Mouse (Mus musculus): ENCODE data around the gene Sorbs1. TPM values are rescaled to one million over a fixed set of nuclear protein-coding genes. Genes with fewer than 3 reads are reported as not detected.

Gene Sorbs1
- total and polyA plus RNA-seq, 3 experiments = 2.1 to 6.2 (median 3.6) TPM

GRCm38 (mm10) chr19:40394555-40395320 is 118.8 kb downstream of the Sorbs1 start:
- no peak overlapping the region for H3K4me3 ChIP-seq (replicated peaks in 1 of 3; ENCODE audit: low read depth in 2 of 3, low read length in 2 of 3, poor library complexity in 1 of 3)
- in situ Hi-C loops (cut with MboI; ENCODE audit: low pct_ligation_motif_present, low pct_unique_long_range_greater_than_20kb, low sequenced_read_pairs) (loop anchor here (25.0 kb wide), 1 partner anchor 318 kb away; no protein-coding TSS in a partner anchor), dilution Hi-C loops (cut with MboI; ENCODE audit: extremely low pct_ligation_motif_present, extremely low pct_unique_long_range_greater_than_20kb, low sequenced_read_pairs) (loop anchor here (25.0 kb wide), 1 partner anchor 143 kb away; no protein-coding TSS in a partner anchor)
- no peak overlapping the region for H3K4me2 ChIP-seq (ENCODE audit: insufficient read depth, low read depth, poor library complexity, severe bottlenecking)
- DNase-seq (ENCODE audit: extremely low read depth) = no peak
- H3K9me3 ChIP-seq (replicated peaks; ENCODE audit: low read length) = no peaks in the 10 kb centered on the region
- H3K27me3 ChIP-seq (replicated peaks) = no peaks in the 10 kb centered on the region
- no peak overlapping the region for H3K27ac ChIP-seq (ENCODE audit: insufficient read depth, low read depth)
- H3K4me1 ChIP-seq (ENCODE audit: control insufficient read depth in 1 of 2, insufficient read depth in 2 of 2) = no peaks in the 10 kb centered on the region
- no peak overlapping the region for H3K9ac ChIP-seq (ENCODE audit: insufficient read depth, low read depth)
- no peak for TF ChIP-seq ZNF384 (IDR thresholded peaks at IDR 0.05; ENCODE audit: low read depth, low read length)
- TF ChIP-seq SMC3 (IDR thresholded peaks at IDR 0.05; ENCODE audit: low read depth, low read length) = no peak
- no peaks in the 10 kb centered on the region for H3K79me2 ChIP-seq (replicated peaks; ENCODE audit: control insufficient read depth, extremely low read depth, insufficient read depth, poor library complexity, severe bottlenecking)
- H3K36me3 ChIP-seq (replicated peaks in 1 of 2; ENCODE audit: control insufficient read depth in 1 of 2, insufficient read depth in 1 of 2, low read length in 1 of 2) = peaks cover 0 to 29% of the 10 kb centered on the region in 2 experiments

- H3K79me2 ChIP-seq (replicated peaks; ENCODE audit: control insufficient read depth, extremely low read depth, insufficient read depth, poor library complexity, severe bottlenecking) = no peaks in the 10 kb centered on the region
- no peak overlapping the region for H3K4me3 ChIP-seq (replicated peaks in 1 of 3; ENCODE audit: low read depth in 2 of 3, low read length in 2 of 3, poor library complexity in 1 of 3)
- in situ Hi-C loops (cut with MboI; ENCODE audit: low pct_ligation_motif_present, low pct_unique_long_range_greater_than_20kb, low sequenced_read_pairs) = loop anchor here (25.0 kb wide), 1 partner anchor 319 kb away; no protein-coding TSS in a partner anchor
- peaks cover 0 to 4% of the 10 kb centered on the region in 2 experiments; a peak in 1 of 4 replicates for H3K4me1 ChIP-seq (ENCODE audit: control insufficient read depth in 1 of 2, insufficient read depth in 2 of 2)
- no peak for TF ChIP-seq IRF4 (IDR thresholded peaks at IDR 0.05; ENCODE audit: low read depth, low read length)
- TF ChIP-seq RCOR1 (conservative IDR thresholded peaks at IDR 0.05; ENCODE audit: low read depth, low read length) = no peak
- TF ChIP-seq TBP (conservative IDR thresholded peaks at IDR 0.05; ENCODE audit: low read depth, low read length) = no peak
- TF ChIP-seq USF1 (IDR thresholded peaks at IDR 0.05; ENCODE audit: low read depth, low read length) = no peak
- H3K9me3 ChIP-seq (replicated peaks; ENCODE audit: low read length) = no peaks in the 10 kb centered on the region
- no peak overlapping the region for H3K4me2 ChIP-seq (ENCODE audit: insufficient read depth, low read depth, poor library complexity, severe bottlenecking)
- dilution Hi-C loops (cut with MboI; ENCODE audit: extremely low pct_ligation_motif_present, extremely low pct_unique_long_range_greater_than_20kb, low sequenced_read_pairs) = loop anchor here (25.0 kb wide), 1 partner anchor 144 kb away; no protein-coding TSS in a partner anchor
- H3K27me3 ChIP-seq (replicated peaks) = no peaks in the 10 kb centered on the region
- H3K36me3 ChIP-seq (replicated peaks in 1 of 2; ENCODE audit: control insufficient read depth in 1 of 2, insufficient read depth in 1 of 2, low read length in 1 of 2) = peaks cover 0 to 19% of the 10 kb centered on the region in 2 experiments
- no peak overlapping the region for H3K27ac ChIP-seq (ENCODE audit: insufficient read depth, low read depth)
- no peak for DNase-seq (ENCODE audit: extremely low read depth)
- no peak overlapping the region for H3K9ac ChIP-seq (ENCODE audit: insufficient read depth, low read depth)
Measured at GRCm38 (mm10) chr19:40392795-40393392, 120.7 kb downstream of the Sorbs1 start.

- H3K4me1 ChIP-seq (ENCODE audit: control insufficient read depth in 1 of 2, insufficient read depth in 2 of 2) = peaks cover 0 to 4% of the 10 kb centered on the region in 2 experiments; a peak in 1 of 4 replicates
- peak; percentile 75 for DNase-seq (ENCODE audit: extremely low read depth)
- H3K4me2 ChIP-seq (ENCODE audit: insufficient read depth, low read depth, poor library complexity, severe bottlenecking) = no peak overlapping the region
- no peaks in the 10 kb centered on the region for H3K79me2 ChIP-seq (replicated peaks; ENCODE audit: control insufficient read depth, extremely low read depth, insufficient read depth, poor library complexity, severe bottlenecking)
- H3K4me3 ChIP-seq (replicated peaks in 1 of 3; ENCODE audit: low read depth in 2 of 3, low read length in 2 of 3, poor library complexity in 1 of 3) = no peak overlapping the region
- peaks cover 0 to 23% of the 10 kb centered on the region in 2 experiments for H3K36me3 ChIP-seq (replicated peaks in 1 of 2; ENCODE audit: control insufficient read depth in 1 of 2, insufficient read depth in 1 of 2, low read length in 1 of 2)
- no peak overlapping the region for H3K9ac ChIP-seq (ENCODE audit: insufficient read depth, low read depth)
- TF ChIP-seq ZC3H11A (IDR thresholded peaks at IDR 0.05; ENCODE audit: low read depth, low read length) = peak; percentile 50; the same call in 1 of the 2 replicates
- peak; percentile 95 to 99 for TF ChIP-seq CTCF (conservative IDR thresholded peaks at IDR 0.05 in 1 of 2, IDR thresholded peaks at IDR 0.05 in 1 of 2; ENCODE audit: low read depth in 2 of 2, low read length in 2 of 2)
- TF ChIP-seq NRF1 (IDR thresholded peaks at IDR 0.05; ENCODE audit: low read depth, low read length) = no peak
- peak; percentile 88 for TF ChIP-seq RAD21 (IDR thresholded peaks at IDR 0.05; ENCODE audit: low read depth, low read length)
- no peak for TF ChIP-seq USF1 (IDR thresholded peaks at IDR 0.05; ENCODE audit: low read depth, low read length)
- no peak for TF ChIP-seq MEF2A (IDR thresholded peaks at IDR 0.05; ENCODE audit: borderline replicate concordance, low read depth, low read length)
- TF ChIP-seq ZKSCAN1 (IDR thresholded peaks at IDR 0.05; ENCODE audit: borderline replicate concordance, low read depth, low read length) = no peak
- no peak for TF ChIP-seq KAT2A (IDR thresholded peaks at IDR 0.05; ENCODE audit: insufficient replicate concordance, low read length)
- TF ChIP-seq CHD2 (IDR thresholded peaks at IDR 0.05; ENCODE audit: low read length) = no peak
- TF ChIP-seq SMC3 (IDR thresholded peaks at IDR 0.05; ENCODE audit: low read depth, low read length) = peak; percentile 96
- dilution Hi-C loops (cut with MboI; ENCODE audit: extremely low pct_ligation_motif_present, extremely low pct_unique_long_range_greater_than_20kb, low sequenced_read_pairs) (loop anchor here (25.0 kb wide), 1 partner anchor 146 kb away; no protein-coding TSS in a partner anchor), in situ Hi-C loops (cut with MboI; ENCODE audit: low pct_ligation_motif_present, low pct_unique_long_range_greater_than_20kb, low sequenced_read_pairs) (loop anchor here (25.0 kb wide), 1 partner anchor 321 kb away; no protein-coding TSS in a partner anchor)
- H3K9me3 ChIP-seq (replicated peaks; ENCODE audit: low read length) = no peaks in the 10 kb centered on the region
- no peaks in the 10 kb centered on the region for H3K27me3 ChIP-seq (replicated peaks)
- H3K27ac ChIP-seq (ENCODE audit: insufficient read depth, low read depth) = no peak overlapping the region
Measured at GRCm38 (mm10) chr19:40391469-40391868, 122.1 kb downstream of the Sorbs1 start.

Data from CH12.LX (cell line).